Mouse (Mus musculus): ENCODE results near the gene Sbk2. TPM values are rescaled to one million over a fixed set of nuclear protein-coding genes. Genes with fewer than 3 reads are reported as not detected.

Gene Sbk2
- polyA plus RNA-seq, 1 experiment from 2014 or later, result not detected

DNA sequence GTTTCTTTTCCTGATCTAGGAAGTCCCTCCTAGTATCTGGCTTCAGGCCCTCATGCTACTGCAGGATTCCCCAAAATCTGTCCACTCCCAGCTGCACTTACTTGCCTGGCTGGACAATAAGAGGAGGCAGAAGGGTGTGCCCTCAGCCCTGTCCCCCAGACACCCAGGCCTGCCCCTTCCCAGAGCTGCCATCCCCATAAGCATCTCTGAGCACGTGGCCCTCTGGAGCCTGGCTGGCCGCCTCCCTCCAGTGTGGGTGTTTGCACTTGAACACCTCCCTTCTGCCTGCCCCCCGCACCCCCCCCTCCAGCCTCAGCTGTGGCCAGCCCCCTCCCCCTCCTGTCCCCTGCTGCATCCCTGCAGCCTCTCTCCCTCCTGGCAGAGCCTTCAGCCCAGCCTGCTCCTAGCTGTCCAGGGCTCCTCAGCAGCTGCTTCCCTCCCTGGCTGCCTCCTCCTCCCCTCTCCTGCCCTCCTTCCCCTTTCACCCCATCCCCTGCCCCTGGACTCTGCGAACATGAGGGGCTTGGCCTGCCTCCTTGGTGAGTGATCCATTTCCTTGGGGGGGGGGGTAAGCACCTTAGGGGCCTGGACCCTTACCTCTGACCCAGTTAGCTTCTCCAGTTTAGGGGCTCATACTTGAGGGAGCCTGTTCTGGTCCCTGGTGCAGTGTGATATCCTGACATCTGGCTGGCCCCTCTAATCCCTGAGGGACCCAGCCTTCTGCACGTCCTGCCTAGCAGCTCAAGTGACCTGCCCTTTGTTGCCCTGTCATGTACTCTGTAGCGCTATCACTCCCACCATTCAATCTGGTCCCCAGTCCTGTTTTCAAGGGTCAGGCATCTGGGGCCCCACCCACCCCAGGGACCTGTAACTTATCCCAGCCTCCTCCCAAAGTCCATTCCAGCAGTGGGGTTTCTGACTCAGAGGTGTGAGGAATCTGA is 38.5 kb downstream of the Sbk2 start, which contains the start of gene Ssc5d:
Gene Ssc5d, plus strand, starts transcription at position 345 of the 941 bp plus-strand sequence.
- no peak for TF ChIP-seq EP300 (optimal IDR thresholded peaks at IDR 0.05)
- TF ChIP-seq CTCF (IDR thresholded peaks at IDR 0.05; ENCODE audit: low read depth), result no peak; the same call in 1 of the 2 replicates
- peak; percentile 56 for DNase-seq (ENCODE audit: low spot score)
- peak; percentile 56; the same call in 1 of the 2 replicates for ATAC-seq (ENCODE audit: low FRiP score, low TSS enrichment)
- H3K4me1 ChIP-seq (replicated peaks; ENCODE audit: control insufficient read depth, insufficient read depth), result peaks cover 10% of the 10 kb centered on the region
- H3K9me3 ChIP-seq (ENCODE audit: control insufficient read depth, low read length), result no peaks in the 10 kb centered on the region
- H3K4me3 ChIP-seq (ENCODE audit: low read depth, low read length), result no peak within 1 kb of the TSS
- 8% methylated on average over 6 of the region's 6 CpGs for WGBS
- H3K4me2 ChIP-seq (replicated peaks; ENCODE audit: low read depth), result peak within 1 kb of the TSS; percentile 29
- peak within 1 kb of the TSS; percentile 90 for H3K27ac ChIP-seq (replicated peaks)
- H3K27me3 ChIP-seq (ENCODE audit: control insufficient read depth, insufficient read depth, low read length), result no peaks in the 10 kb centered on the region
- no peak within 1 kb of the TSS; the same call in 1 of the 2 replicates for H3K9ac ChIP-seq (ENCODE audit: low read length)
- H3K36me3 ChIP-seq (ENCODE audit: control insufficient read depth, insufficient read depth, low read length), result peaks cover 2% of the 10 kb centered on the region

DNA sequence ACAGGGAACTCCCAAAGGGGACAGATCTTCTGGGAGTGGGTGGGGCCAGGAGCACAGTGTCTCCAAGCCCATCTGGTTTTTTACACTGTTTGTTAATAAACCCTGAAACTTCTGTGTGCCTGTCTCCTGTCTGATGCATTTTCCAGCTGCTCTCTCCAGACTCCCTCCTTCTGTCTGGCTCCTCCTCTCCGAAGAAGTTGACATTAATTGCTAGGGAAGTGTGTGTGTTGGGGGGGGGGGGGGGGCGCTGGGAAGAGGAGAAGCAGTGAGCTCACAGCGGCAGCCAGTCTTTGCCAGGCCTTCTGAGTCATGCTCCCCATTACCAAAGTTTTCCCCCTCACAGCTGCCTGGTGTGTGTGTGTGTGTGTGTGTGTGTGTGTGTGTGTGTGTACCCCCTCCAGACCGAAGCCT is 39.3 kb downstream of the Sbk2 start:
- TF ChIP-seq CTCF (IDR thresholded peaks at IDR 0.05; ENCODE audit: low read depth) (no peak), EP300 (optimal IDR thresholded peaks at IDR 0.05) (no peak)
- Histone ChIP-seq H3K36me3 (ENCODE audit: control insufficient read depth, insufficient read depth, low read length) (peaks cover 9% of the 10 kb centered on the region), H3K9me3 (ENCODE audit: control insufficient read depth, low read length) (no peaks in the 10 kb centered on the region), H3K9ac (ENCODE audit: low read length) (no peak overlapping the region), H3K4me1 (replicated peaks; ENCODE audit: control insufficient read depth, insufficient read depth) (peaks cover 10% of the 10 kb centered on the region), H3K4me2 (replicated peaks; ENCODE audit: low read depth) (peak overlapping the region; percentile 29), H3K27me3 (ENCODE audit: control insufficient read depth, insufficient read depth, low read length) (no peaks in the 10 kb centered on the region), H3K27ac (replicated peaks) (peak overlapping the region; percentile 90), H3K4me3 (ENCODE audit: low read depth, low read length) (no peak overlapping the region)
- 3% methylated on average over 3 of the region's 4 CpGs for WGBS
- DNase-seq (ENCODE audit: low spot score) (peak; percentile 55), ATAC-seq (ENCODE audit: low FRiP score, low TSS enrichment) (peak; percentile 67; the same call in 1 of the 2 replicates)

DNA sequence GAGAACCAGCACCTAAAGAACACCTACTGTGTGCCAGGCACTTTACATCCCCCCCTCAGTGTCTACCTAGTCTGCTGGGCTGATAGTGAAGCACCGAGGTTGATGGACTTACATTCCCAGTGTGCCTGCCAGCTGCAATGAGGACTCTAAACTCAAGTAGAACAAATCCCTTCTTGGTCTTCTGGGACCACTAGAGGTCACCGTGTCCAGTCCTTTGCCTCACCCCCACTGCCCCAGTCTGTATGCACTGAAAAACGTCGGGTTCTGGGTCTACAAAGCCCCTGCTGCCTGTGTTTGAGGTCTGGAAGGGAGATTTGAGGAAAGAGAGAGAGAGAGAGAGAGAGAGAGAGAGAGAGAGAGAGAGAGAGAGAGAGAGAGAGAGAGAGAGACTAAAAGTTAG is 39.7 kb downstream of the Sbk2 start:
- H3K9ac ChIP-seq (ENCODE audit: low read length), result peak overlapping the region; percentile 38; the same call in 1 of the 2 replicates

DNA sequence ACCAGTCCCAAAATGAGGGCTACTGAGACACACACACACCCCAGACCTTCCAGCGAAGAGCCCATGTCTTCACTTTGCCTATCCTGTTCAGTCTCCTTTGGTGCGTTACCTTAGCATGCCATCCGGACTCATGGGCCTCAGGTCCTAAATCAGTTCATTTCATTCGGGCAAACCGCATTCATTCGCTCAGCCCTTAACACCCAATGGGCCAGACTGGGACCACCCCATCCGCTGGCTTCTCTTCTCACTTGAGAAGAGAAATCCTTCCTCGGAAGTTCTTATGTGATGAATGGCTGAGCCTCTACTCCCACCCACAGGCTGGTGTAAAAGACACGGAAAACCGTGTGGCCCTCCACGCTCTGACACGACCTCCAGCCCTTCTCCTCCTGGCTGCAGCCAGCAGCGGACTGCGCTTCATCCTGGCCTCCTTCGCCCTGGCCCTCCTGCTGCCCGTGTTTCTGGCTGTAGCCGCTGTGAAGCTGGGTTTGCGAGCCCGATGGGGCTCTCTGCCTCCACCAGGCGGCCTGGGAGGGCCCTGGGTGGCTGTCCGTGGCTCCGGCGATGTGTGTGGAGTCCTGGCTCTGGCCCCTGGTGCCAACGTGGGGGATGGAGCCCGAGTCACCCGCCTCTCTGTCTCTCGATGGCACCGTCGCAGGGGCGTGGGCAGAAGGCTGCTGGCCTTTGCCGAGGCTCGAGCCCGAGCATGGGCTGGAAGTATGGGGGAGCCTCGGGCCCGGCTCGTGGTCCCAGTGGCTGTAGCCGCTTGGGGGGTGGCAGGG is 40.4 kb downstream of the Sbk2 start:
- H3K36me3 ChIP-seq (ENCODE audit: control insufficient read depth, insufficient read depth, low read length), result peaks cover 13% of the 10 kb centered on the region
- peak; percentile 69 for DNase-seq (ENCODE audit: low spot score)
- peak overlapping the region; percentile 88 for H3K27ac ChIP-seq (replicated peaks)
- peak; percentile 28; the same call in 1 of the 2 replicates for ATAC-seq (ENCODE audit: low FRiP score, low TSS enrichment)
- H3K27me3 ChIP-seq (ENCODE audit: control insufficient read depth, insufficient read depth, low read length), result no peaks in the 10 kb centered on the region
- H3K4me3 ChIP-seq (ENCODE audit: low read depth, low read length), result 0 out of 2 replicates have a peak overlapping the region, but pooled peaks have one; percentile 6
- peaks cover 10% of the 10 kb centered on the region for H3K4me1 ChIP-seq (replicated peaks; ENCODE audit: control insufficient read depth, insufficient read depth)
- TF ChIP-seq EP300 (optimal IDR thresholded peaks at IDR 0.05) (no peak), CTCF (IDR thresholded peaks at IDR 0.05; ENCODE audit: low read depth) (peak; percentile 68)
- peak overlapping the region; percentile 38 for H3K9ac ChIP-seq (ENCODE audit: low read length)
- WGBS, result 8% methylated on average over 37 of the region's 37 CpGs
- no peaks in the 10 kb centered on the region for H3K9me3 ChIP-seq (ENCODE audit: control insufficient read depth, low read length)
- peak overlapping the region; percentile 57 for H3K4me2 ChIP-seq (replicated peaks; ENCODE audit: low read depth)

More for the DNA sequence above, 39.7 kb downstream of the Sbk2 start:
- H3K36me3 ChIP-seq (ENCODE audit: control insufficient read depth, insufficient read depth, low read length), result peaks cover 13% of the 10 kb centered on the region
- ATAC-seq (ENCODE audit: low FRiP score, low TSS enrichment), result no peak
- no peaks in the 10 kb centered on the region for H3K27me3 ChIP-seq (ENCODE audit: control insufficient read depth, insufficient read depth, low read length)
- WGBS, result 7% methylated on average over 4 of the region's 4 CpGs
- no peak for DNase-seq (ENCODE audit: low spot score)
- 0 out of 2 replicates have a peak overlapping the region, but pooled peaks have one; percentile 6 for H3K4me3 ChIP-seq (ENCODE audit: low read depth, low read length)
- TF ChIP-seq EP300 (optimal IDR thresholded peaks at IDR 0.05) (no peak), CTCF (IDR thresholded peaks at IDR 0.05; ENCODE audit: low read depth) (0 out of 2 replicates have a peak, but pooled peaks have one; percentile 7)
- H3K4me2 ChIP-seq (replicated peaks; ENCODE audit: low read depth), result peak overlapping the region; percentile 57
- H3K27ac ChIP-seq (replicated peaks), result peak overlapping the region; percentile 88
- peaks cover 10% of the 10 kb centered on the region for H3K4me1 ChIP-seq (replicated peaks; ENCODE audit: control insufficient read depth, insufficient read depth)
- H3K9me3 ChIP-seq (ENCODE audit: control insufficient read depth, low read length), result no peaks in the 10 kb centered on the region

DNA sequence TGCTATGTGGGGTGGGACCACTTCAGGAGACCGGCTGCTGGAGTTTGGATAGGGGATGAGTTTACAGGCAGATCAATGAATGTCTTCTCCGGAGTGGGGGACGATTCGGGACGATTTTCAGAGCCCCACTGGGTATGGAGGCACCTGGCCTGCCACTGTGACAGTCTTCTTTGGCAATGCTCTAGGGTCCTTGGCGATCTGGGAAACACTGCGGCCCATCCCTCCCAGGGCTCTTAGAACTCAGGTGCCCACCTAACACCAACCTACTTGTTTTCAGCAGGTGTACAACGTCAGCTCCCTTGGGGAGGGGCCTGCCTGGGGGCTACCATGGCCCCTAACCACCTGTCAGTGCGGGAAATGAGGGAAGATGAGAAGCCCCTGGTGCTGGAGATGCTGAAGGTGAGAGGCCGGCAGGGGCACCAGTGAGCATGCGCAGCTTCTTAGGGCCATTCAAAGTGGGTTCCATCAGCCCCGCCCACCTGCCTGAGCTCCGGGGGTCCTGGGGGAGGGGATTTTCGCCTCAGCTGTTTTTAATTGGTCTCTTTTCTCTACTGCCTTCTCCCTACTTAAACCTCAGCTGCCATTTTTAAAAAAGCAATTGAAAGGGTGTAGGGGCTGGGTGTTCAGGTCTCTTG is 41.2 kb downstream of the Sbk2 start:
- 3% methylated on average over 14 of the region's 14 CpGs for whole genome bisulfite sequencing
- TF ChIP-seq CTCF (IDR thresholded peaks at IDR 0.05; ENCODE audit: low read depth) (peak; percentile 49), EP300 (optimal IDR thresholded peaks at IDR 0.05) (no peak)
- H3K4me1 ChIP-seq (replicated peaks; ENCODE audit: control insufficient read depth, insufficient read depth), result peaks cover 10% of the 10 kb centered on the region
- no peaks in the 10 kb centered on the region for H3K9me3 ChIP-seq (ENCODE audit: control insufficient read depth, low read length)
- H3K27ac ChIP-seq (replicated peaks), result peak overlapping the region; percentile 18; the same call in 1 of the 2 replicates
- H3K36me3 ChIP-seq (ENCODE audit: control insufficient read depth, insufficient read depth, low read length), result peaks cover 15% of the 10 kb centered on the region
- H3K4me2 ChIP-seq (replicated peaks; ENCODE audit: low read depth), result peak overlapping the region; percentile 57
- DNase-seq (ENCODE audit: low spot score) (peak; percentile 41), ATAC-seq (ENCODE audit: low FRiP score, low TSS enrichment) (no peak)
- peak overlapping the region; percentile 26 for H3K4me3 ChIP-seq (ENCODE audit: low read depth, low read length)
- no peaks in the 10 kb centered on the region for H3K27me3 ChIP-seq (ENCODE audit: control insufficient read depth, insufficient read depth, low read length)
- peak overlapping the region; percentile 38; the same call in 1 of the 2 replicates for H3K9ac ChIP-seq (ENCODE audit: low read length)
